Mouse (Mus musculus) right cerebral cortex, postnatal 4 days (tissue): Measurements from ENCODE around the gene Asb2.

Source experiments
- DNase-seq: peaks from one replicate; pipeline ENCODE4 v3.0.0-alpha.2; 2022

The Asb2 gene

GRCm38 (mm10) chr12:103355746-103356414, at the start of gene Asb2:
Asb2 (minus strand) TSS chr12:103356001.
- no peak for DNase-seq

GRCm38 (mm10) chr12:103404131-103404530, 48.3 kb upstream of the Asb2 start:
- no peak for DNase-seq

- no peak for DNase-seq
Observed at GRCm38 (mm10) chr12:103396751-103397150, 41.0 kb upstream of the Asb2 start.

GRCm38 (mm10) chr12:103395486-103396275, 39.9 kb upstream of the Asb2 start:
- peak; percentile 1 for DNase-seq

- no peak for DNase-seq
Observed at GRCm38 (mm10) chr12:103393528-103393927, 37.7 kb upstream of the Asb2 start.

GRCm38 (mm10) chr12:103391098-103391497, 35.3 kb upstream of the Asb2 start:
- DNase-seq, result no peak

- no peak for DNase-seq
Observed at GRCm38 (mm10) chr12:103389982-103390381, 34.2 kb upstream of the Asb2 start.

GRCm38 (mm10) chr12:103389348-103389727, 33.5 kb upstream of the Asb2 start:
- DNase-seq, result no peak

- DNase-seq, result peak; percentile 94
Observed at GRCm38 (mm10) chr12:103388505-103389347, 32.9 kb upstream of the Asb2 start, which contains the start of gene Otub2. Otub2 (plus strand) TSS chr12:103388682.

- DNase-seq, result no peak
Observed at GRCm38 (mm10) chr12:103380226-103380625, 24.4 kb upstream of the Asb2 start.

GRCm38 (mm10) chr12:103376774-103377173, 21.0 kb upstream of the Asb2 start:
- DNase-seq, result no peak

- DNase-seq, result no peak
Observed at GRCm38 (mm10) chr12:103376124-103376523, 20.3 kb upstream of the Asb2 start.

- DNase-seq, result no peak
Observed at GRCm38 (mm10) chr12:103373530-103374236, 17.9 kb upstream of the Asb2 start.

GRCm38 (mm10) chr12:103371711-103372110, 15.9 kb upstream of the Asb2 start:
- peak; percentile 34 for DNase-seq

- DNase-seq, result no peak
Observed at GRCm38 (mm10) chr12:103370861-103371260, 15.1 kb upstream of the Asb2 start.

- no peak for DNase-seq
Observed at GRCm38 (mm10) chr12:103368777-103369176, 13.0 kb upstream of the Asb2 start.

GRCm38 (mm10) chr12:103368326-103368669, 12.5 kb upstream of the Asb2 start:
- no peak for DNase-seq

GRCm38 (mm10) chr12:103367620-103368325, 12.0 kb upstream of the Asb2 start:
- DNase-seq, result peak; percentile 90

GRCm38 (mm10) chr12:103367171-103367570, 11.4 kb upstream of the Asb2 start:
- DNase-seq, result no peak

- no peak for DNase-seq
Observed at GRCm38 (mm10) chr12:103362336-103362735, 6.5 kb upstream of the Asb2 start.

- no peak for DNase-seq
Observed at GRCm38 (mm10) chr12:103361539-103362307, 5.9 kb upstream of the Asb2 start.
